Mouse (Mus musculus): ENCODE data around the gene Drp2. TPM values are rescaled to one million over a fixed set of nuclear protein-coding genes. Genes with fewer than 3 reads are reported as not detected.

Drp2 gene
- 0.05 and 0.25 TPM in 2 replicates for polyA plus RNA-seq (2012)

DNA sequence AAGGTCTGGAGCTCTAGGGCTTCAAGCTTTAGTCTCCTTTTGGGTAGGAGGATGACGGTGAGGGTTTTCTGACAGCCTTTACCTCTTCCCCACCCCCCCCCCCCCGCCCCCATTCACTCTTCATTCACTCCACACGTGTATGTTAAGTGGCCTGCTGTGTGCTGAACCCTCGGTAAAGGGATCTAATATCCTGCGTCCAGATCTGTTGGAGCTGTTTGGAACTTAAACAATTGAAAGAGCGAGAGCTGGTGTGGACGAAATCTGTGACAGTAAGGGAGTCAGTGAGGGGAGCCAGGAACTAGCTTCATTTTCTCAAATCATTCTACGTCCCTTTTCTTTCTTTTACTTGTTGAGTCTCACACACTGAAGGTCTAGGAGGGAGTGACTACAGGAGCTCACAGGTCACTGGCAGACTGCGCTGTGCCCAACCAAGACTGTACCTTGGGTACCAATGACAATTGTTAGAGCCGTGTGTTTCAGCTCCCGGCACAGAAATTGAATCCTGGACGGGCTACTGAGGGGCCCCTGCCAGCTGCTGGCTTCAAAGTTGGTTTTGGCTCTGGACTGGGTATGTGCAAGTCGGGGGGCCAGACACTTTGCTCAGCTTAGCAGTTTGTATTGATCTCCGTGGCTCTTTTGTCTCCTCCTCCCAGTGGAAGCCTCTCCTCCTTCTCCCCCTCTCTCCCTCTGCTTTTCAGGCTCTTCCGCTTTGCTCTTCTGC, at the start of gene Drp2:
Drp2 (plus strand) TSS at position 689 of the 721 bp plus-strand sequence.

DNA sequence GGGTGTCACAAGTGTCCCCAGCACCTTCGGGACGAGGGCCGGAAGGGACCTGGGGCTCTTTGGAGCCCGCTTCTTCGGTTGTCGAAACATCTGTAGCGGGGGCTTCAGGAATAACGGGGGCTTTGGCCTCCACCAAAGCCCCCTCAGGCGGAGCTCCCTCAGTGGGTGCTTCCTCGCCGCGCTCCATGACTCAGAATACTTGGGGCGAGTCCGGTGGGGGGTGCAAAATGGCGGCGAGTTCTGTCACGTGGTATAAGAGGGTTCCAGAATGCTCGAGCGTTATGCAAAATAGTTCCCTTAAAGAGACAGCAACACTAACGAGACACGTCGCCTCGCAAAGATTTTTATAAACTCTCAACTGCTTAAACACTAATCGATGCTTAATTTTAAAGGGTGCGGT, 71.9 kb downstream of the Drp2 start, which contains the start of gene Taf7l:
Taf7l (minus strand) TSS at position 201 of the 400 bp plus-strand sequence.

Other genes with a start within 250 kb of the Drp2 start
- 0.03 and 0.10 TPM in 2 replicates for gene Xkrx, start 242.5 kb upstream of the Drp2 start, polyA plus RNA-seq (2012)
- not detected in 2 replicates for gene Arl13a, start 217.1 kb upstream of the Drp2 start, polyA plus RNA-seq (2012)
- gene Nox1, start 182.6 kb upstream of the Drp2 start, polyA plus RNA-seq (2012): 0.37 TPM in 1 of 2 replicates, not detected in the other
- 0.91 and 1.5 TPM in 2 replicates for gene Trmt2b, start 127.6 kb upstream of the Drp2 start, polyA plus RNA-seq (2012)
- gene Tmem35a, start 109.3 kb upstream of the Drp2 start, polyA plus RNA-seq (2012): 0.03 TPM in 1 of 2 replicates, not detected in the other
- 0.71 and 0.93 TPM in 2 replicates for gene Cenpi, start 96.5 kb upstream of the Drp2 start, polyA plus RNA-seq (2012)
- not detected in 2 replicates for gene Taf7l, start 71.9 kb downstream of the Drp2 start, polyA plus RNA-seq (2012)
- gene Timm8a1, start 137.3 kb downstream of the Drp2 start, polyA plus RNA-seq (2012): 5.2 and 6.5 TPM in 2 replicates
- gene Btk, start 179.0 kb downstream of the Drp2 start, polyA plus RNA-seq (2012): 13.9 and 17.7 TPM in 2 replicates
- 136 and 149 TPM in 2 replicates for gene Rpl36a, start 181.1 kb downstream of the Drp2 start, polyA plus RNA-seq (2012)
- 2.0 and 2.2 TPM in 2 replicates for gene Gla, start 196.6 kb downstream of the Drp2 start, polyA plus RNA-seq (2012)
- 20.1 and 24.0 TPM in 2 replicates for gene Hnrnph2, start 196.6 kb downstream of the Drp2 start, polyA plus RNA-seq (2012)

All from megakaryocyte-erythroid progenitor cell, adult 5 weeks (primary cell).